Mouse (Mus musculus) regulatory T cell (primary cell): ENCODE measurements around the gene Tbc1d16.

Experiments
- in situ Hi-C: fragments of 300-600 bp; cut with MboI, MseI; formaldehyde crosslinking; loops from one replicate; pipeline ENCODE4 v1.15.1; 2025; ENCODE audit warnings: high pct_unique_total_duplicates

Tbc1d16 gene

DNA sequence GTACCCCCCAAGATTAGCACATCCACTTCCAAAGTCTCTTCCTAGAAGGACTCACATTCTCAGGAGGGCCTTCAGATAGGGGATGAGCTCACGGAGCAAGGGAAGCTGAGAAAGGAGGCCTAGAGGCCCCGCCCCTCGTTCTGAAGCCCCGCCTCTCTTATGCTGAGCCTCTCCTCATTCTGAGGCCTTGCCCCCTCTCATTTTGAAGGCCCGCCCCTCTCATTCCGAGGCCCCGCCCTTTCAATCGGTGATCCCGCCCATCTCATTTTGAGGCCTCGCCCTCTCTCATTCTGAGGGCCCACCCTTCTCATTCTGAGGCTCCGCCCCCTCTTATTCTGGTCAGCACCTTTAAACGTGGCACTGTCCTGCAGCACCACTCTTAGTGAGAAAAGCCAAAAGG is 82.2 kb downstream of the Tbc1d16 start:
- in situ Hi-C loops = no loop called here

DNA sequence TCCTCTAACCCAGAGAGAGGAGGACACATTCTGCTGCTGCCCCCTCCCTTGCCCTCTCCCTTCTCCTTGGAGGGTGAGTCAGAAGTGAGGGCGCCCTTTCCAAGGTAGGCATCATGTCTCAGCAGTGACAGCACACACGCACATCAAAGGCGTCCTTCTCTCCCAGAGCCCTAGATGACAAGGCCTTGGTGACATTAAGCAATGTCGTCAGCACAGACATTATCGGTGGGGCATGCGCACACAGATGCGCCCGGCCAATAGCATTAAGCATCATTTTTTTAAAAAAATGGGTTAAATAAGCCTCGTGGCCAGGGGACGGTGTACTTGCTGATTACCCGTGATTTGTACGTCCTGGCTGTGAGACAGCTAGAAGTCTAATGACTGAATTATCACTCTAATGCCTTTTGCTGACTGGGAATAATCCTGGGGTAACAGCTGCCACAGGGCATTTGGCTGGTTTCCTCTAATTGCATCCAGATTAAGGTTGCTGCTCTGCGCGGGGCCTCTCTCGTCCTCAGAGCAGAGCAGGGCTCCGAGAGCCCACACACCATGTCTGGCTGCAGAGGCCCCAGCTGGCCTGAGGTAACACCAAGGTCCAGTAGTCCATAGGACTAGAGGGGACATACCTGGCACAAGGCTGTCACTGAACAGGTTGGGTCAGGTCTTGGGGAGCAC is 83.4 kb downstream of the Tbc1d16 start:
- in situ Hi-C loops = no loop called here

DNA sequence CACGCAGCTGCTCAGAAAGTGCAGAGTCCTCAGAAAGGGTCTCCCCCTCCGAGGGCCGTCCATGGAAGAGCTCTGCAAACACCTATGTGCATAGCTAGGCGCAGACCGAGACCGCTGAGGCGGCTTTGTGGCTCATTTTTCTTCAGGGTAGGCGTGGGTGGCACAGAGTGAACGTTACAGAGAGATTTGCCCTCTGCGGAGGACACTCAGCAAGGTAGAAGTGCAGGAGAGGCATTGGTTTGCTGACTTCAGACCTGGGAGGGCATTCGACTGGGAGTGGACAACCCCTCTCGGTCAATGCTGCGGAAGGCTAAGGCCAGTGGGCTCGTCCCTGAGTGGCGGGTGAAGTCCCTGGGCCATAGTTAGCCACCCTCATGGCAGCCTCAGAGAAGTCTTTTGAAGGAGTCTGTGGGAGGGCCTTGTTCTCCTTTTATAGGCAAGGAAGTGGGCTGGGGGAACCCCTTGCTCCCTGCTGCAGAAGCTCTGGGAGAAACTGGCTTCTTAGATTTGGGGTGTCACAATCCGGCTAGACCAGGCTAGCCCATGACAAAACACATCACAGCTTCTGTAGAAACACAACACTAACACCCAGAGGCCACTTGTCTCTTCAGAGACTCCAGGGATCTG is 84.8 kb downstream of the Tbc1d16 start:
- in situ Hi-C loops = no loop called here

DNA sequence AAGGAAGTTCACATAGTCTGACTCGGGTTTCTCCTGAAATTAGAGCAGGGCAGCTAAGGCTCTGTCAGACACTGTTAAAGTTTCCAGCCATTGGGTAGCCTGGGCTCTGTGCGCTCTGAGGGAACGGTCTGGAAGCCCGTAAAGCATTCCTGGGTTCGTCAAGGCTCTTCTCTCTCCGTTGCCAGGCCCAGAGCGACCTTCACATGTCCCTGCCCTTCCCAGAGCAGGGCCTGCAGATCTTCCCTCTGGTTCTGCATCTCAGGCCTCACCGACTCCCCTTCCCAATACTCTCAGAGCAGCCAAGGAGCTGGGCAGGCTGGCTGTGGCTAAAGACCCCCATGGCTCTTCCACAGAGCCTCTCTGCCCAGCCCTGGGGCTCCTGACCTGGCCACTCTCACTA is 85.7 kb downstream of the Tbc1d16 start:
- in situ Hi-C loops = no loop called here

DNA sequence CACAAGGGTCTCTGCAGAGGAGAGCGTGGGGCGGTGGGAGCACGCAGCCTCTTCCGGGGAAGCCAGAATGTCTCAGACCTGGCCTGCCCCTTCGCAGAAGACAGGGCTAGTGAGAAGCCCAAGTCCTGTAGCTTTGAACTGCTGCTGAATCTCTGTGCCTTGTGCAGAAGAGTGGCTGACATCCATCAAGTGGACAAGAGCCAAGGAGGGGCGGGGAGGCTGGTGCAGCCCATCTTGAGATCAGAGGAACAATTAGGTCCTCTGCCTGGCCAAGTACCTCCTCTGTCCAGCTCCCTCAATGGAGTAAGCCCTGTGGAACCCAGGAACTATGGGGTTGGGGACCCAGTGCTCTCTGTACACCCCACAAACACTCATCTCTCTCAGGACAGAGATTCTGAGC is 89.3 kb downstream of the Tbc1d16 start:
- in situ Hi-C loops = no loop called here

DNA sequence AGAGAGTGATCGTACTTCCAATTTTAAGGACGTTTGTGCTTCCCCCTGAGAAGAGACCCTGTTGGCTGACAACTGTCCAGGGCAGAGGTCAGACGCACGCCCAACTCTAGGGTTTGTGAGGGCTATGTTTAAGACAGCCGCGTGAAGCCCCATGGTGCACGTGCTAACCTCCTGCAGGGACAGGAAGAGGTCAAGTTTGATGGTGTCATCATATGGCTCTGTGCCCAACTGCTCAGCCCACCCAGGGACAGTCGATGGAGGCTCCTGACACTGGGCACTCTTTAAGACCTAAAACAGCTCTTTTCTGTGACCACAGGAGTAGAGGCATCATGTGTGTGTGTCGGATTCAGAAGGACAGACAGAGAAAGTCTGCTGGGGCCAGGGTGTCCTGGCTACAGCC is 90.1 kb downstream of the Tbc1d16 start:
- in situ Hi-C loops = no loop called here

DNA sequence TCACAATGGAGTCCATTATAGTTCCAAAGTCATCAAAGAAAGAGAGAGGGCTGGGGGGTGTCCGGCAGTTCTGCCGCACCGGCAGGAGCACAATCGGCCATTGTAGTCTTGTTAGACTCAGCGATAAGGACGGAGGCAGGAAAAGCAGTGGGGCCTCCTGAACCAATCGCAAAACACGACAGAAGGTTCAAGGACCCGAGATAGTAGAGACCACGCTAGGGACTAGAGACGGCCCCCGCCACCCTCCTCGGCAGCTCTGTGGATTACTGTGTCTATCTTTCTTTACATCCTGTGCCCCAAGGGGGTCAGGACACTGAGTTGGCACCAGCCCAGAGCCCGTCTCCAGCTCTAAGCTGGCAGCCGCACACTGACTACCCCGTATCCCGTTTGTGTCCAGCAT is 93.7 kb downstream of the Tbc1d16 start:
- in situ Hi-C loops = no loop called here

DNA sequence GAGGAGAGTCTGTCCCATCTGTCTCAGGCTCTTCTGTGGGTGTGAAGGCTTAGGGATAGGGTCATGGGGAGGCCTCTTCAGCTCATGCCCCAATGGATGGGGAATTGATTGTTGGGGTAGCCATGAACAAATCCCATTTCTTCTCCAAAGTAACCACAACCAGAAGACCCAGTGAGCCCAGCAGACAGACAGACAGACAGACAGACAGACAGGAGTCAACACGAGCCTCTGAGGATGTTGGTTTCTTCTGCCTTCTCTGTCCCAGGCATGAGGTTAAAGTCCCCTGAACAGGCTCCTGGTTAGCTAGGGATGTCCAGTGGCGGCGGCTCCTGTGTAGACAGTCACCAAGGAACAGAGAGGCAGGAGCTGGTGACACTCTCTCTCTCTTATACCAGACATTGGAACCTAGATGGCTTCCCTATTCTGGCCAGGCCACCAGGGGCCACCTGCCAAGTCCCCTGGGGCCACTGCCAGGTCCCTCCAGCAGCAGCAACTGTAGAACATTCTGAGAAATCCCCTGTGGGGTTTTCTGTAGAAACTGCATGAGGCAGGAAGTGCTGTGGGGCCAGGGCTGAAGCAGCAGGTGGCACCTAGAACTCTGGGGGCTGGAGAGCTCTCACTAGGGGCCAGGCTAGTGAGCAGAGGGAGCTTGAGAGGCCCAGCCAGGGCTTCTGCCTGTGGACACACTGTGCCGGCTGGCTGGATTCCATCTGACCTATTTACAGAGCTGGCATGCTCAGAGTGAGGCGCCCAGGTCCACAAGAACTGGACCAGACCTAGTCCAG is 94.7 kb downstream of the Tbc1d16 start:
- in situ Hi-C loops = no loop called here

DNA sequence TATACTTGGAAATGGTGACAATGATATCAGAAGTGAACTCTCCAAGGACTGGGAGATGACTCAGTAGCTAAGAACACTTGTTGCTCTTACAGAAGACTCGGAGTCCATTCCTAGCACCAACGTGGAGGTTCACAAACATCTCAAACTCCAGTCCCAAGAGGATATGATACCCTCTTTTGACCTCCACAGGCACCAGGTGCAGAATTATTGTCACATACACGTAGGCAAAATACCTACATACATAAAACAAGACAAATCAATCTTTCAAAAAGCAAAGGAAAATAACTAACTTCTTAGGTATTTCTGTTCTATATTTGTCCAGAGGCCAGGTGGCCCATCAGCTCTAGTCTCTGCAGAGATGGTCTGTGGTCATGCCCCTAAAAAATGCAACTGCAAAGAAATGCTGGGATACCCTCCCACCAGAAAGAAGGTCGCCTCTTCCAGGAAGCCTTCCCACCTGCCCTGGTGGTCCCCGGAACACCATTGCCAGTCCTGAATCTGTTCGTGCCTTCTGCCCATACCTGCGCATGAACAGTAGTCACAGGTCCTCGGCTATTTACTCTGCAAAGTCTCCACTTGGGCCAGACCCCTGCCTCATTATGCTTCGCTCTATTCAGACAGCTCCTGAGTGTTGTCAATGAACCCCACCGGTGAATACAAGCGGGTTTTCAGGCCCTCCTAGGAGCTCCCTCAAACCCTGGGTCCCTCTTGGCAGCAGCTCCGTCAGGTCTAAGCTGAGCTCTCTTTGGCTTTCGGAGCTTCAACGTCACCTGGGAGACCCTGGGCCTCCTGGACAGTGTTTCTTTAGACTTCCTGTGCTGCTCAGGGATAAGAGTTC is 95.9 kb downstream of the Tbc1d16 start:
- in situ Hi-C loops = no loop called here

DNA sequence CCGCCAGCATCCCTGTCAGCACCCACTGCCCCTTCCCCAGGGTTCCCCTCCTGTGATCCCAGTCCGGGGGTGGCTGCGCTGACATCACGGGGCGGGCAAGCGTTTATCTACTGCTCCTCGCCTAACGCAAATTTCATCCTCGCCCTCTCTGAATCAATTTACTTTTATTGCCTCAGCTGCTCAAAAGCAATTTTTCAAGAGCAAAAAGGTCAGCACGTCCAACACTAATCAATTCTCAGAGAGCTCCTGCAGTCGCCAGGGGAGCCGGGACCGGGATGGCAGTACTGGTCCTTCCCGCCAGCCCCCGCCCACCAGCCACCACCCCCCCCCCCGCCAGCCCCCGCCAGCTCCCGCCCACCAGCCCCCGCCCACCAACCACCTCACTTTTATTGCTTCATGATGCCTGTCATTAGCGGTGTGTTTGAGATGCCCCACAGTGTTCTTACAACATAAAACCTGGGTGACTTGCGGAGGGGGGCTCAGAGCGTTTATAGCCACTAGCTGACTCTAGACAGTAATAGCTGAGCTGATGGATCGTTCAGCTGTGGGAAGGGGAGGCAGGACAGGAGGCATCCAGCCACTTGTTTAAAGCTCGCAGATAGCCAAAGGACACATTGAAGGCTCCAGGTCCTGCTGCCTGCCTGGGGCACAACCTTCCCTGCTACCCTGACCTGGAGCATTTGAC is 98.1 kb downstream of the Tbc1d16 start:
- in situ Hi-C loops = no loop called here

DNA sequence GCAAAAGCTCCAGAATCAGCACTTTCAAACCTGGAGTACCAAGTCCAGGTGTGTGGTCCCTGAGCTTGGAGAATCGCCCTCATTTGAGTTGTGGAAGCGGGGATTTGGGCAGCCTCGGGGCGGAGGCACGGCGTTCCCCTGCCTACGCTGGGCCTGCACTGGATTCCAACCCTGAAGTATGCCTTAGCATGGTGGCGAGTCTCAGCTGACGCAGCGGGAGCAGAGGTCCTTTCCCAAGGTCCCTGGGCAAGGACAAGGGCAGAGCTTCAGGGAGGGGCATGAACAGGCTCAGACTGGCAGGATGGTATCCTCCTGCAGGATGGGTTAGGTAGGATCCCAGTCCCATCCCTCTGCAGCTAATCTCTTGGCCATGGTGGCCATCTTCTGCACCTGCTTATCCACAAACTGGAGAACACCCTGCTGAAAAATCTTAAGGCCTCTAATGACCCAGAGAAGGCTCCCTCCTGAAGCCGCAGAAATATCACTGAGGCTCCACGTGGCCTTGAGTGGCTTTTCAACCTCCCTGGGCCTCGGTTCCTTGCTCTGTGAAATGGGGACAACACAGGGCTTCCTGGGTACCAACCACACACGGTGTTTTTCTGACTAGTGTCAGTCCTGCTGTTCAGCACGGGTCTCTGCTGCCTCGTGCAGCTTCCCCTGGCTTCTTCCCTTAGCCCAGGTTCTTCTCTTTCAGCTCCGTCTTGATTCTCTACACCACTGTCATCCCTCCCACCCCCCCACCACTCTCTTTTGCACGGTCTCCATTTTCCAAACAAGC is 98.8 kb downstream of the Tbc1d16 start:
- in situ Hi-C loops = loop anchor here (5.0 to 10.0 kb wide), 2 partner anchors 37 to 655 kb away; partner anchors contain the start of gene Engase

DNA sequence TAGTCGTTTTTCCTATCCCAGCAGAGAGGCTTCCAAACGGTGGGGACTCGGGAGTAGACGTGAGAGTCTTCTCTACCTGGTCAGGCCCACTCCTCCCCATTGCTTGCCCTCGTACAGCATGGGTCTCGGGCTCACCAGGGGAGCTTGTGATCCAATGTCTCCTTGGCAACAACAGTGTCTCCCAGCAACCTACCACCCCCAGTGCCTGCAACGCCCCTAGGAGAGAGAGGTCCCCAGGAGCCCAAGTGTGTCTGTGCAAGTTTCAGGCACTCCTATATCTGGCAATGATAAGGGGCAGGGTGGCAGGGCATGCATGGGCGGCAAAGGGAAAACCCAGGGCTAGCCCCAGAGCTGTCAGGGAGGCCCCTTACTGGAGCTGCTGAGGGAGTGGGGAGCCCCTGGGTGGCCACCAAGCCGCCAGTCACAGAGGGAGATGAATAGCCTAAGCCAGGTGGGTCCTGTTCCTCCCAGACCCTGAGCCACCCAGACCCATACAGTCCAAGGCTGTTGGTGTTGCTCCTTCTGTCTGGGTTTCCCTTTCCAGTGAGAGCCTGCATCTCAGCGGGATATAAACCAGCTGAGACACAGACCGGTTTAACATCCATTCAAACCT is 99.5 kb downstream of the Tbc1d16 start:
- in situ Hi-C loops = loop anchor here (5.0 to 10.0 kb wide), 2 partner anchors 36 to 654 kb away; partner anchors contain the start of gene Engase

DNA sequence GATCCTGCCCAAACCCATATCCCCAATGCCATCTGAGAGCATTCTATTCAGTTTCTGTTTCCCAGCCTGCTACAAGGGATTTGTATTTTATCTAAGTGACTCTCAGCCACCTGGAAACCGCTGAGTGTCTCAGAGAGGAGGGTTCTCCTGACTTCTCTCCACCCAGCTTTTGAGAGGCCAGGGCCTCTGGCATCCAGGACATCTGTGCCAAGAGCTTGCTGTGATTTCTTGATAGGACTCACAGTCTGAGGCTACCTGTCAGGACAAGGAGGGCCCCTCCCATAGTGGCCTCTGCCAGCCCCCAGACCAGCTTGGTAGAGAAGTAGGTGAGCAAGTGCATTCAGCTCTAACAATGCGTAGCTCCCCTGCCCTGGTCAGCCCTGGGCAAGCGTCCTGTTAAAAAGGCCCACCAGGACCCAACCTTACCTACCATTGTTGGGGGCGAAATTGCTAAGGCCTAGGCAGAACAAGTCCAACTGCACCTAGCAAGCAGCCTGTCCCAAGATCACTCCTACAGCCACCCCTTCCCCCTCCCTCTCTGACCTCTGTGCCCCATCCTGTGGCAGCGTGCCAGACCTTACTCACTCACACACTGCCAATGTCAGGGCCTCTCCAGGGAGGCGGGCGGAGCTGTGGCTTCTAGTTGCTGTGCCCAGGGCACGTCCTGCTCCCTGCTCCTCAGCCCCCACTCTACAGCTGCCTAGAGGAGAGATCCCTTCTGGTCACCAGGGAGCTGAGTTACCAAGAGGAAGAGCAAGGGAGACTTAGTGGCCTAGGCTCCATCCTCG is 100.4 kb downstream of the Tbc1d16 start:
- in situ Hi-C loops = loop anchor here (5.0 to 10.0 kb wide), 2 partner anchors 36 to 653 kb away; partner anchors contain the start of gene Engase

DNA sequence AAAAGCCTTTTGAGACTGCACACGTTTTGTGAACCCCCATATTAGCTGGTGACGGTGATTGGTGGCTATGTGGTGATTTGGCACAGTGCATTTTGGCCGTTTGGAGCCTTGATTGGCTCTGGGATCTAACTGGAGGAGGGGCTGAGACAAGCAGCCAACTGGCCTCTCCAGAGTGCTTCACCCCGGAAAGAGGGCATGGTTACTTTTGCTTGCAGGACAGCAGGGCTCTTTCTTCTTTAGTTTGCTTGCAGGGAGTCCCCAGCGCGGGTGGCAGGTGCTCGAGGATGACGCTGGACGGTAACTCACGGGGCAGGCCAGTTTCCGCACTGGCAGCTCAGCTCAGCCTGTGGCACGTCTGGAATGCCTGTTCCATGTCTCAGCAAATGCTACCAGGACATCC is 101.2 kb downstream of the Tbc1d16 start:
- in situ Hi-C loops = loop anchor here (5.0 to 10.0 kb wide), 2 partner anchors 35 to 652 kb away; partner anchors contain the start of gene Engase

DNA sequence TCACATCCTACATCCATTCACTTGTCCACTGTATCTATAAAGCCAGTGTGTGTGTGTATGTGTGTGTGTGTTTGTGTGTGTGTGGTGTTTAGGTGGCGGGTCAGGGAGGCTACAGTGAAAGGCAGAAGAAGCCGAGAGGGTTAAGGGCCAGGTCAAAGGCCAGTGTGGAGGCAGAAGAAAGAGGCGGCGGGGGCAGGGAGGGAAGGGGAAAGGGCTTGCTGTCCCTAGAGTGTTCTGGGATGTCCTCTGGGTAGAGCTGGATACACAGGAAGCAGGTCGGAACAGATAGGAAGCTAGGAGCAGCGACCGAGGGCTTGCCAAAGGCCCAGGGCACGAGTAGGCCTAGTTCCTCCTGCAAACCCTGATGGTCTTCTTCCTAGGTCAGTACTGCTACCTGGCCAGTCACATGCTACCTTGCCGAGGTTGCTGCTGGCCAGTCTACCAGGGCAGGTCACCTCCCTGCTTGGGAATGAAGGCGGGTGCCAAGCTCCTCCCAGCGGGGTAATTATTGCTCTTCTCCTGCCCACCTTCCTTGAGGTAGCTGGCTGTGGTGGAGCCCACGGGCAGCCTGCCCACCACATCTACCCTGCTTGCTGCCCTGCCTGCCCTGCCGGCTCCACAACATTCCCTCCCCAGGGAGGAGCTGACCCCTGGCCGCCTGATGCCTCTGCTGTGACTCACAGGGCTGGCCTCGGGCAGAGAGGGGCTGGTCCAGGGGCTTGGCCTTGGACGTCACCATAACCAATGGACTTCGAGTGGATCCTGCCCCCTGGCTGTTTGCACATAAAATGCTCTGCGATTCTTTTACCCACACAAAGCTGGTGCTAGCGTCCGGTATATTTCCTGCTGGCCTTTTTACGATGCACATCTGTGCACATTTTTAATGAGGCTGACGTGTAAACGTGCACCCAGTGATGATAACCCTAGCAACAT is 102.1 kb downstream of the Tbc1d16 start:
- in situ Hi-C loops = loop anchor here (5.0 to 10.0 kb wide), 2 partner anchors 34 to 651 kb away; partner anchors contain the start of gene Engase

DNA sequence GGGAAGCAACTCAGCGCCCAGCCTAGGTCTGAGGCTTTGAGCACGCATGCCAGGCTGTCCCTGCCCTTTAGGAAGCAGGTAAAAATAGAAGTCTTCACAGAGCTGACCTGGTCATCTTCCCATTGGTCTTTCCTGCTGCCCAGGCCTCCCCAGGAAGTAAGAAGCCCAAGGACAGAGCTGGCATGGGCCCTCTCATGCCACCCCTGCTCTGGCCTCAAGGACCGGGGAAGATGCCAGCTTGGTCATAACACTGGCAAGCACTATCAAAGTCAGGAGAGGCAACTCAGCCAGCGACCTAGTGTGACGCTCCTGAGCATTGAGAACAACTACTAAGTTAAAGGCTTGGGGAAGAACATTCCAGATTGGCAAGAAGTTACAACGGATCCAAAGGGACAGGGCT is 103.8 kb downstream of the Tbc1d16 start:
- in situ Hi-C loops = loop anchor here (10.0 kb wide), 1 partner anchor 650 kb away; the partner anchor contains the start of gene Engase

DNA sequence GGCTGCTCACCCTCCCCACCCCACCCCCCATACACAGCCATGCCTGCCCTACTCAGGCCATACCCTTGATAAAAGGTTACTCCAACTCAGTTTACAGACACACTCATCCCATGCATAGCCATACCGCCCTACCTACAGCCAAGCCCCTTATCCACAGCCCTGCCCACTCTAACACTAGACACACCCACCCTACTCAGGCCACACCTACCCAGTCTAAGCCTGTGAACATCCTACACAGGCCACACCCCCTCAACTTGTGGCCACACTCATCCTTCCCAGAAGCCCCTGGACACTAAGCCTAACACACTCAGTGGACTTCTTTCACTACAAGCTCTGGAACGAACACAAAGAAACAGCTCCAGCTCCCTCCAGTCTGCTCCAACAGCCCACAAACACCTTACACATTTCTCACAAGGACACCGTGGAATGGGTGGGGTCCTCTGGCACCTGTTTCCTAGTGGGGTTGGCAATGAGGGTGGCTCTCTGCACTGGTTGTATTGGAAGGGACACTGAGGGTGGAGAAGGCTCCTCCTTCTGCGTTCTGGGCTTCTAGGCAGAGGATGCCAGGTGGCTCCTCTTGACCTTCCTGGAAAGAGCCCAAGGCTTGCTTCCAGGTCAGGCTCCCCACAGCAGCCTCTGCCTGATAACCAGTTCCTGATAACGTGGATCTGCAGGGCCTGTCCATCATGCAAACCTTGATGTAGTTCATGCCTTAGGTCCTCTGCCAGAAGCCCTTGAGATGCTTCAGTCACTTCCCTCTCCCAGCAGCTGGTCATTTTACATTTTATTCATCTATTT is 104.6 kb downstream of the Tbc1d16 start:
- in situ Hi-C loops = loop anchor here (10.0 kb wide), 1 partner anchor 649 kb away; the partner anchor contains the start of gene Engase
